8 mouse cellular contexts compared by ENCODE assay signal in the genomic region with DNA sequence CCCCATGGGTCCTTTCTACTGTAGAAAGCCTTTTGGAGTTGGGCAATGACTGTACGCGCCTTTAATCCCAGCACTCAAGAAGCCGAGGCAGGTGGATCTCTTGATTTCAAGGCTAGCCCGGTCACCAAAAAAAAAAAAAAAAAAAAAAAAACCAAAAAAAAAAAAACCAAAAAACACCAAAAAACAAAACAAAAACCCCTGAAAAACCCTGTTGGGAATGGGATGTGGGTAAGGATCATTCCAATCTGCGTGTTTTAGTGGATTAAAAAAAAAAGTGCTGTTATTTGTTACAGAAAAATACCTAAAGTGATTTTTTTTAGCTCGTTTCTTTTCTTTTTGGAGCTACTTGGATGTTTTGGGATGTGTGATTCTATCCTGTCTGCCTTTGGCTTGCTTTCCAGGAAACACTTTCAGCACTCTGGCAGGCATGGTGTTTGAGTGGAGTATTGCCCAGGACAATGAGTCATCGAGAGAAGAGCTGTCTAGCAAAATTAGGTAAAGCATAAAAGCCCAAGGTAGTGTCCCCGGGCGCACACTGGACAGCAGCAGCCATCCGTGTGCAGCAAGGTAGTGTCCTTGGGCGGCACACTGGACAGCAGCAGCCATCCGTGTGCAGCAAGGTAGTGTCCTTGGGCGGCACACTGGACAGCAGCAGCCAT. TPM values are rescaled to one million over a fixed set of nuclear protein-coding genes. Genes with fewer than 3 reads are reported as not detected.
DNase-seq lines count a peak whose midpoint lies in the region; ATAC-seq and TF ChIP-seq lines count a peak whose summit lies in the region.

No protein-coding gene starts in this region.

- H3K9me3 ChIP-seq in ES-E14 (ENCODE audit: control insufficient read depth, insufficient read depth, low read depth, low read length) = no peaks in the 10 kb centered on the region
- H3K9me3 ChIP-seq in hindbrain, postnatal 0 days (ENCODE audit: low read length) = no peaks in the 10 kb centered on the region

- H3K4me1 ChIP-seq in ES-E14 (ENCODE audit: control insufficient read depth in 2 of 2, insufficient read depth in 2 of 2, low read length in 2 of 2, poor library complexity in 1 of 2) = peaks cover 0 to 3% of the 10 kb centered on the region in 2 experiments; a peak in 1 of 4 replicates
- no peaks in the 10 kb centered on the region for H3K4me1 ChIP-seq in hindbrain, postnatal 0 days (ENCODE audit: insufficient read depth, low read length)

- H3K9ac ChIP-seq in ES-E14 (ENCODE audit: insufficient read depth, low read depth, low read length, poor library complexity, severe bottlenecking) = no peak overlapping the region
- H3K9ac ChIP-seq in hindbrain, postnatal 0 days (replicated peaks; ENCODE audit: low read length) = no peak overlapping the region

- no peak overlapping the region for H3K27ac ChIP-seq in ES-E14 (ENCODE audit: insufficient read depth, low read depth, low read length, poor library complexity, severe bottlenecking)
- no peak overlapping the region for H3K27ac ChIP-seq in hindbrain, postnatal 0 days

- no peak for TF ChIP-seq CTCF in hindbrain, postnatal 0 days (IDR thresholded peaks at IDR 0.05; ENCODE audit: low read depth)

- no peak for ATAC-seq in hindbrain, postnatal 0 days

- H3K27me3 ChIP-seq in hindbrain, postnatal 0 days (ENCODE audit: insufficient read depth, low read length) = no peaks in the 10 kb centered on the region

- no peaks in the 10 kb centered on the region for H3K36me3 ChIP-seq in ES-E14 (ENCODE audit: control insufficient read depth, insufficient read depth, low read length, poor library complexity, severe bottlenecking)
- no peaks in the 10 kb centered on the region for H3K36me3 ChIP-seq in hindbrain, postnatal 0 days (ENCODE audit: insufficient read depth, low read length)

- H3K4me2 ChIP-seq in hindbrain, postnatal 0 days (ENCODE audit: low read depth, low read length) = no peak overlapping the region

- peak; percentile 4 for DNase-seq in cerebellum, adult 11 months
- DNase-seq in cerebellum, postnatal 4 days (ENCODE audit: low spot score in 2 of 2) = no peak
- no peak for DNase-seq in ES-E14 (ENCODE audit: low read depth, low spot score)
- DNase-seq in frontal cortex, postnatal 36 days (ENCODE audit: low spot score in 2 of 2) = peak; percentile 64 to 78
- peak; percentile 56 to 84 for DNase-seq in left cerebral cortex, postnatal 14 days (ENCODE audit: low spot score in 2 of 2)
- DNase-seq in kidney, adult 8-10 months = no peak
- DNase-seq in hindbrain, postnatal 0 days (ENCODE audit: low spot score) = no peak
- no peak for DNase-seq in kidney, postnatal 36 days

- in situ Hi-C loops in ES-E14 (cut with MboI; ENCODE audit: low sequenced_read_pairs in 2 of 2, unreplicated experiment in 2 of 2) = no loop called here

- WGBS in hindbrain, postnatal 0 days = 90% methylated on average over 13 of the region's 13 CpGs

- no peak overlapping the region for H3K4me3 ChIP-seq in ES-E14 (ENCODE audit: insufficient read depth in 1 of 2, low read depth in 1 of 2, low read length in 2 of 2, poor library complexity in 1 of 2, severe bottlenecking in 1 of 2)
- H3K4me3 ChIP-seq in hindbrain, postnatal 0 days (ENCODE audit: low read length) = no peak overlapping the region

- intact Hi-C loops in left cerebral cortex, postnatal 14 days (cut with DNase I) = no loop called here

TF ChIP-seq in ES-E14, 5 proteins besides CTCF, POLR2A, EP300 and RAD21:
- no peak for TF ChIP-seq MAFK (IDR thresholded peaks at IDR 0.05; ENCODE audit: insufficient read depth, low read depth, low read length)
- TF ChIP-seq ZNF384 (IDR thresholded peaks at IDR 0.05; ENCODE audit: low read depth, low read length) = peak; percentile 86

RNA-seq across cellular contexts. Expression of a gene that starts 14.3 kb away (rescaled TPM):
- 0.80 and 0.85 TPM in 2 replicates for total RNA-seq in ES-E14 (2012; rRNA removed)
- under 1 TPM; 0.38 to 0.55 TPM for total RNA-seq in left cerebral cortex, postnatal 14 days (2021)
- 0.52 and 0.65 TPM in 2 replicates for total RNA-seq in hindbrain, postnatal 0 days (2014; rRNA removed)
- 0.11 TPM in 2 replicates for polyA plus RNA-seq in hindbrain, postnatal 0 days (2015; fragmentation: Nextera tagmentation; extraction: Ambion mirVana)

RNA-seq across cellular contexts. Expression of a gene that starts 45.8 kb away (rescaled TPM):
- total RNA-seq in ES-E14 (2012; rRNA removed) = 241 and 287 TPM in 2 replicates
- 100 to 1,000 TPM; 220 to 223 TPM for total RNA-seq in left cerebral cortex, postnatal 14 days (2021)
- 136 and 142 TPM in 2 replicates for total RNA-seq in hindbrain, postnatal 0 days (2014; rRNA removed)
- polyA plus RNA-seq in hindbrain, postnatal 0 days (2015; fragmentation: Nextera tagmentation; extraction: Ambion mirVana) = 300 and 302 TPM in 2 replicates

Comparison
In these comparisons a context has a peak if more than half of its experiments do, and no peak if none do; other contexts are left out.
1. DNase-seq: peak in cerebellum, adult 11 months (single experiment), frontal cortex, postnatal 36 days (2 of 2) and left cerebral cortex, postnatal 14 days (2 of 2); none in cerebellum, postnatal 4 days (0 of 2), ES-E14 (single experiment), kidney, adult 8-10 months (0 of 2), hindbrain, postnatal 0 days (single experiment) and kidney, postnatal 36 days (0 of 2).